Mouse (Mus musculus) stomach, postnatal 0 days (tissue): ENCODE measurements at regions not wholly inside any gene's neighbourhood (a gene's known extent, or its start where the extent isn't known, plus 50 kb on each side); places are given as distances from the start of the nearest gene placed in this dataset.

Experiments
- CTCF ChIP-seq: IDR thresholded peaks from 2 replicates; pipeline ENCODE4 v1.5.1; 2016; ENCODE audit warnings: antibody characterized with exemption, low read depth, mild to moderate bottlenecking, moderate library complexity
- EP300 ChIP-seq: optimal IDR thresholded peaks from 2 replicates; pipeline ENCODE3; 2016; ENCODE audit warnings: antibody characterized with exemption

- TF ChIP-seq EP300 = no peak
- TF ChIP-seq CTCF = peak; percentile 53
Measured at GRCm38 (mm10) chr13:107927499-107928215, 116.6 kb upstream of the Smim15 start.
